Mouse (Mus musculus) spleen, postnatal 4 days (tissue): ENCODE data around the gene Vdac1.

Experiments
- DNase-seq, 2 experiments: peaks; one replicate each; pipeline ENCODE4 v3.0.0; 2022; ENCODE audit warnings: low spot score in 2 of 2

The Vdac1 gene

DNA sequence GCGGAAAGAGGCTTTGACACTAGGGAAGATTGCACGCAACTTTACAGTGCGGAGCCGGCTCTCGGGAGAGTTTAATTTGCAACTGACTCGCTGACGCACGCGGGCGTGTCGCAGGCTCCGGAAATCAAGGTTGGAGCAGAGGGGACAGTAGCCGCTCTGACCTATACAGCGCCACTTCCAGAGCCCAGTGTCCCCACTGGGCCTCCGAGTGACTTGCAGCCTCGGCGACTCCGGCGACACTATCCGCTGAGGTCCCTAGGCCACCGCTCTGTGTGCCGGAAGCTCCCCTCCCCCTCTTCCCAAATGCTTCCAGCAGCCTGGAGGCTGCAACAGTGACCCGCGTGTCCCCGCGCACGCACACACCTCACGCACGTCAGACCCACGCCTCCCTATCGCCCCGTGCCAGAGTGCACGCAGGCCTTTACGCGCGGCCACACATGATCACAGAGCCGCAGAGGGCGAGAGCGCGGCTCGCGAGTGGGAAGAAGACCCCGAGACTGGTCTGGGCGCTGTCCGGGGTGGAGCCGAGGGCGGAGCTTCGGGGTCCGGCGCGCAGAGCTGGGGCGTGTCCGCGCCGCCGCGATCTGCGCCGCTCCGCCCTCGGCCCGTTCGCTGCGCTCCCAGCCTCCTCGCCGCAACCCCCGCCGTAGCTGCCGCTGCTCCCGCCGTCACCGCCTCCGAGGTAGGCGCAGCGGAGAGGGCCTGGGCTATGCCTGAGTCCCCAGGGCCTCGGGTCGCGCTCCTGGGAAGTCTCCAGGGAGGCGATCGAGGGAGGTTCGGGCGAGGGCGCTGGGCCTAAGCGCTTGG lies at the start of gene Vdac1:
Gene Vdac1 (plus strand): TSS at position 390 of the 807 bp plus-strand sequence.
- peak; percentile 84 to 92 for DNase-seq

DNA sequence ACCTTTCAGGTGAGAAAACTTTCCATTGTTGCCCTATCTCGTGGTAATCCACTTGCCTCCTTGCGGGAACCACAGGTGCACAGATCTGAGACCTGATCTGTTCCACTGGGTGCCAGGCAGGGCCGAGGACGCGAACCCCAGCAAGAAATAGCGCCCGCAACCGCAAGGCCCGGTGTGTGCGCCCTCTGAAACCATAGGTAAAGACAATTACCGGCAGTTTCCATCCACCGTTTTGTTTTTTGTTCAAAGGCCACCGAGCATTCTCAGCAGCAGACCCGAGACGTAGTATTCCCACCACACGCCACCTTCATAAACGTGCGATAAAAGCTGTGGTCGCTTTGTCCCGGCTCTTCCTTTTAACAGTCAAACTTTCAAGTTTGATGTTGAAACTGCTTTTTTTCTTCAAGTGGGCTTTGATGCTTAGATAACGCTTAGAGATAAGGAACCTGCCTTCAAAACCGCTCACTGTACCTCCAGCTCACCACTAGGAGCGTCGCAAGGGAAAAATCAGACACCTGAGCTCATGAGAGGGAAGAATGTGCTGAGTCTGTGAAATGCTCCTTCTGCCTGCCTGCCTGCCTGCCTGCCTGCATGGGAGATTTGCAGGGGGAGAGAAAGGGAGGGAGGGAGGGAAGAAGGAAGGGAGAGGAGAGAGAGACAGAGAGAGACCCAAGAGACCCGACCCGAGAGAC lies 46.4 kb upstream of the Vdac1 start:
- DNase-seq: no peak

DNA sequence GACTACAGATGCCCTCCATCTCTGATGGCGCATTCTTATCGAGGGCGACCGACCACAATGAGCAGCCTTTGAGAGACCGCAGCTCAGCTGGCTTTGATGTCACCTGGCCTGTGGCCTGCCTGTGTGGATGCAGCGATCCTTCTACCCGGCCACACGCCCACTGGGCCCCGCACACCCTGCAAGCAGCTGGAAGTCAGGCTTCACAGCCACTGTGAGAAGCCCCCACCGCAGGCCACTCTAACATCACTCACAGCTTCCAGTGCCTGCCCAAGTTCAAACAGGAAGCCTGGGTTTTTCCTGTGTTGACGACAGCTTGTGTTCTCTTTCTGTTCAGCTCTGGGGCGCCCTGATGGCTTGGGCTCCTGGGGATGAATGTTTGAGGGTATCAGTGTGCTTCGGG lies 42.2 kb upstream of the Vdac1 start:
- no peak for DNase-seq

DNA sequence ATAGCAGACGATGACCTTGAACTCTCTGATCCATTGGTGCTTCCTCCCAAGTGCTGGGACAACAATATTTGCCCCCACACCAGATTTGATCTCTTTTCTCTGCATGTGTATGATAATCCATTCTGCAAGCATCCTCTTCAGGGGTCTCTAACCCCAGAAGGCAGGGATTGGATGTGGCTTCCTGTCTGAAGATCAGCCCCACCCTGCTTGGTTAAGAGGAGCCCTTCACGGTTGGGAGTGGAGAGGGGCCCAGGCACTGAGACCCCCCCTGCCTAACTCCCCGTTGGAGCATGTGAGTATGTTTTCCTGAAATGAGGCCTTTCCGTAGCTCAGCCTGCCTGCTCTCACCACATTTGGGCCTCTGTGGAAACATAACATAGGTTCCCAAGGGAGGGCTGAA lies 41.0 kb upstream of the Vdac1 start:
- DNase-seq: no peak

DNA sequence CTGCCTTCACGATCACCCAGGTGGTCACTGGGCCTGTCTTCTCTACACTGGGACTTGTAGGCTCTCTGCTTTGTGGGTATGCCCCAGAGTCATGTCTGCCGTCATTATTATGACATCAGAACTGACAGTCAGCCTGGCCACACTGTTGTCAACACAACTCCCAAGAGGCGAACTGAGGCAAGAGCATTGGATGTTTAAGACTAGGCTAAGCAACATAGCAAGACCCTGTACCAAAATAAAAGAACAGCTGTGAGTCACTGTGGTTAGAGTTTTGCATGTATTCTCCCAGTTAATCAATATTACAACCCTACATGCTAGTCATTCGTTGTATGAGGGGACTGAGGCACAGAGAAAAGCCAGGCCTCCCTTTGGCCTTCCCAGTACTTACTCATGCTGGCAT lies 40.1 kb upstream of the Vdac1 start:
- DNase-seq: no peak

DNA sequence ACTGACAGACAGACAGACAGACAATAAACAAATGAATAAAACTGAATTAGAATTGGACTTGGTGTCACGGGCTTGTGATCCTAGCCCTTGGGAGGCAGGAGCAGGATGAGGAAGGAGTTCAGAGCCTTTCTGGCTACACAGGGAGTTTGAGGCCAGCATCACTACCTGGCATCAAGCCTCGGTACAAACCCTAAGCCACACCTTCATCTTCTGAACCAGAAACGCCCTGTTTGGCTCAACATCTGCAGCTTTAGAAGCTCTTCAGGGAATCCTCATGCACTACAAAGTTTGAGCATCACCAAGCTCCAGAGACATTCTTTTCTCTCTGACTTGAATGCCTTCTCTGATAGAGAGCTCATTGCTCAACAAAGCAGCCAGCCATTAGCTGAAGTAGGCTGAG lies 39.1 kb upstream of the Vdac1 start:
- no peak for DNase-seq

DNA sequence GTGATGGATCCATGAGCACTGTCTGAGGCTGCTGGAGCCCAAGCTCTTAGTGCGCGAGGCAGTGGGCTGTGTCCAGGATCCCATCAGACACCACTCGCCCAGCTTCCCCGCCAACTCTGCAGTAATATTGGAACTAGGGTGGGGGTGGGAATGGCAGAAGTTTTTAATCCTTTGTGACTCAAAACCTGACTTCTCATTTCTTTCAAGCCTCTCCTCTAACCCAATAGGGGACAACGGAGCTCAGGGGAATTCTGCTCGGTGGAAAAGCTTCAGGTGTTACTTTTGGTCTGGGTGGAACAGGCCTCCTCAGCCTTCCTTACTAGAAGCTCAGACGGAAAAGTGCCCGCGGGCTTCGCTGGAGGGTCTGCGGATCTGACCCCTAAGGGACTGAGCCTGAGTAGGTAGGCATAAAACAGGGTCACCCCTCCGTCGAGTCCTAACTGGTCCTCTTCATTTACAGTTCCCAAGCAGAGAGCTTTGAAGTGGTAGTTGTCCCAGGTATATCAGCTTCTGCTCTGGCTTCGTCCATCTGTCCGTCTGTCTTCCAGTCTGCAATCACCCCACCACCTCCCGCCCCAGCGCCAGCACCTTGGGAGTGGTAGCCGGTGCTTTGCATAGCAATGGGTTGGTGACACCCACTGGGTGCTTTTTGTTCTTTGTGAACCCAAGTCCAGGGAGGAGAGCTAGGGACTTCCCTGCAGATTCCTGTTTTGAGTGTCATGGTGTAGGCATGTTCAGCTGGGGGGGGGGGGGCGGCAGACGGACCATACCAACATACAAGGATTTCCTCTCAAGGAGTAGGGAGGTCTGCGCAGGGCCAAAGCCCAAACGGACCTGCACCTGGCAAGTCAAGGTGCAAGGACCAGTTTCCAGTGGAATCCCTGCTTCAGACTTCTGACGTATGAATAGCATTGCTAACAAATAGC lies 36.0 kb upstream of the Vdac1 start:
- no peak for DNase-seq

DNA sequence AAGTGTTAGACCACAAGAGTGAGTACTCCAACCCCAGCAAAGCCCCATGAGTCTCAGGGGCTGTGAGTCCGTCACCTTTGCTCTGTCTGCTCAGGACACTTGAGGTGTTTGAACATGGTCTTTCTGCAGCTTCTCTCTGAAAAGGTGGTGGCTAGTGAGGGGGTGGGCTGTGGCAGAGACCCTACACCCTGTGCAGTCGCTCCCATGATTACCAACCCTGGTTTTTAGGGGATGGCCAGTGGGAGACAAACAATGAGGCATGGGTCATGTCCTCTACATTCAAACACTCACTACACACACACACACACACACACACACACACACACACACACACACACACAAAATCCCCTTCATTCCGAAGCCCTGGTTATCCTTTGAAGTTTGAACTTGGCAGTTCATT lies 33.3 kb upstream of the Vdac1 start:
- DNase-seq: no peak

DNA sequence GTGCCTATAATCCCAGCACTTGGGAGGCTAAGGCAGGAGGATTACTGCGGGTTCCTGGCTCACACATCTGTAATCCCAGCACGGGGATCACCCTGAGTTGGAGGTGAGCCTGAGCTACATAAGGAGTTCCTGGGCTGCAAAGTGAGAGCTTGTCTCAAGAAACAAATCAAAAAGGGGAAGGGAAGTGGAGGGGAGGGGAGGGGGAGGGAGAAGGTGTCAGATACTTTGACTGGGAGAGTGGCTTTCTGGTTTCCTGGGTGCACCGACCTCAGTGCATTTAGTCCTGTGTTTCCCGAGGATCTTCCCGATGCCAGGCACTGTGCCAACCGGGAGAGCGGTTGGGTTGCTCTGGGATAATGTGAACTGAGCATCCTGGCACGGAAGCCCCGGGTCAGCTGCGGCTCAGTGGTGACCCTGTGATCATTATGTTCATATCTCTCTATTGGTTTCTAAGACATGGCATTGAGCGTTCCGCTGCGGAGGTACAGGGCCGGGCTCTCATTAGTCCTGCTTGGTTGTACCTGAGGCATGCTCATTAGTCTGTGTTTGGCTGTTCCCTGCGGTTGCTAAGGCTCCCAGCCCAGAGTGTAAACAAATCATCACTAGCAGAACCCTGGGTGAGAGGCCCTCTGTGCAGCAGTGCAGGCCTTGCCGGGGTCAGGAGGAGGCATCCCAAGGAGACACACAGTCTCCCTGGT lies 28.1 kb upstream of the Vdac1 start:
- DNase-seq: no peak

DNA sequence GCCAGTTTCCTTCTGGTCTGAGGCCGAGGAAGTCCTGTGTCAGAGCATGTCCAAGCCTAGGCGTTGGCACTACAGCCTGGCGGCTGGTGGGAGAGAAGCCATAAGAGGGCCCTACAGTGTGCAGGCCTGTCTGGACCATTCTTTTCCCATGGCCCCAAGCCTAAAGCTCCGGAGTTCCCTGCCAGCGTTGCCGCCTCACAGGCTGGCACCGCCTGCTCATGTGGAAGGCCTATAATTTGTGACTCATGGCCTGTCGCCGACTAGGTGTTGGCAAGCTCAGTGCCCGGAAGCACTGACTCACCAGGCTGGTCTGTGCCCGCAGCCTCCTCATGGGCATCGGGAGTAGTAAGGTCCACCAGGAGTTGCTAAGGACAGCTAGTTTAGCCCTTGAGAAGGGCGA lies 27.0 kb upstream of the Vdac1 start:
- no peak for DNase-seq

DNA sequence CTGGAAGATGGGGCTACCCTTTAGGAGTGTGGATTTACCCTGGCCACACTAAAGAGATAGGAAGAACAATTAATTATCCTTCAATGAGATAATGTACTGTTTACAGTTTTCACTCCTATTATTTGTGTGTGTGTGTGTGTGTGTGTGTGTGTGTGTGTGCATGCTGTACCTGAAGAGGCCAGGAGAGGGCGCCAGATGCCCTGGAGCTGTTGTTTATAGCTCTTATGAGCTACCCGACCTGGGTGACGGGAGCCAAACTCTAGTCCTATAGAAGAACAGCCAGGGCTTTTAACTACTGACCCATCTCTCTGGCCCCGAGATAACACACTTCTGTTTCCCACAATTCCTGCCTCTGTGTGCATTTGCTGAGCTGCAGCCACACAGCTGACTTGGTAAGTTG lies 25.4 kb upstream of the Vdac1 start:
- no peak for DNase-seq

DNA sequence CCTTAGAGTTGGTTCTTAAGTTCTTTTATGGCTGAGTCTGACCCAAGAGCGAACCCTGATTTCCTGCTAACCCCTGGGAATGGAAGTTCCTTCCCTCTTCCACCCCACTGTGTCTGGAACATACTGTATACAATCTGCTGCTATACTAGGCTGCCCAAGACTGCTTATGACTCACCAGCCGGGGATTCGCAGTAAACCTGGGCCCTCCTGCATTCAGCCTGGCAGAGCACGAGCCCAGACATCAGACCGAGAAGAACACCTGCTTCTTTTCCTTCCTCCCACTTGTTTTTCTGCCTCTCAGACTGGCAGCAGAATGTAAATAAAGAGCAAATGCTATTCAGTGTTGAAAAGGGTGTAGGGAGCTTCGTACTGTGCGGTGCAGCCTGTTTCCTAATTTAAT lies 24.7 kb upstream of the Vdac1 start:
- no peak for DNase-seq

DNA sequence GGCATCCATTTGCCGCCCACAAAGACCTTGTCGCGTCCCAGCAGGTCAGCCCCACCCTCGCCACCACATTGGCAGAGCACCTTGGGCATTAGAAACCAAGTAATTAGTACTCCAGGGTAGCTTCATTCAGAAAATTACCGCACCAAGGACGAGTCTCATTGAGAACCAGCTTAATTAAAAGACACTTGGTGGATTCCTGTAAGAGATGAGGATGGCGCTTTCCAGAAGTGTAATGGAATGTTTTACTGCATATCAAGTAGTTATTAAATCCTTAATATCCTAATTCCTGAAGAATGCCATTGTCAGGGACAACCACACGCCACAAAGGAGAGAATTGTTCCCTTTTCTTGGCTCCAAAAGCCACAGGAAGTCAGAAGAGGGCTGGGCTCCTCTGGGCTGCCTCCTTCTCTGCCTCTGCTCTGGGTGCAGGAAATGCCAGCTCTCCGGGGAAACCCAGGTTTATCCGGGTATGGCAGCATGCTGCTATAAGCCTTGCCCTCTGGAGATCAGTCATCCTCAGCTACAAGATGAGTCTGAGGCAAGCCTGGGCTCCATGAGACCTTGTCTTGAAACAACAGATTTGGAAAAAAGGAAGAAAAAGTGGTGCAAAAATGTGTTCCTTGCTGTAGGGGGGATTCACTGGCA lies 22.9 kb upstream of the Vdac1 start:
- DNase-seq: no peak

DNA sequence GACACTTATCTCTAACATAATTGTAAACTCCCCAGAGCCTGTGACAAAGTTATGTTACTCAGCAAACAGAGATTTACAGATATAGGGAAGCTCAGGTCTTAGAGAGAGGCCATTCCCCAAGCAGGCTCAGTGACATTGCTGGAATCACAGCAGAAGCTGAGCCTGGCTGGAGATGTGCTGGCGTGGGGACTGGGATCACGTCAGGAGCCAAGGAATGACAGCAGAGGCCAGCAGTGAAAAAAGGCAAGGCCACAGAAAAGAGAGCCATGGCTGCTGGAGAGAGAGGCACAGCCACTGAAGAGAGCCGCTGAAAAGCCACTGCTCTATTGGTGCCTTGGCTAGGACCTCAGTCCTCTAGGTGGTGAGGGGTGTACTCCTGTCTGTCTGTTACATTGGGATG lies 22.3 kb upstream of the Vdac1 start:
- DNase-seq: no peak

DNA sequence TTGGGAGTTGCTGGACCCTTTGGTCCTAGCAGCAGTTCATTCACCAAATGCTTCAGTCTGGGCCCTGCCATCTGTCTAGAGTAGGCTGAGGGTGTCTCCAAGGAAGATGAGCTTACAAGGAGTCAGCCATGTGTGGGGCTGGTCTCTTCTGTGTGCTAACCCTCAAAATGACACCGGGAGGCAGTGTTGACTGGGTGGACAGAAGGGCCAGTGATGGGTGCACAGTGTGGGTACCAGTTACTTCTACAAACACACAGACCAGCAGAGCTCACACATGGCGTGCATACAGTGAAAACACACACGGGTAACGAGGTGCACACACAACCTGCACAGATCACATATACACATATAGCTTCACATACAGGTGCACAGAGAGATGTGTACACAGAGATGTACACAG lies 21.6 kb upstream of the Vdac1 start:
- no peak for DNase-seq

DNA sequence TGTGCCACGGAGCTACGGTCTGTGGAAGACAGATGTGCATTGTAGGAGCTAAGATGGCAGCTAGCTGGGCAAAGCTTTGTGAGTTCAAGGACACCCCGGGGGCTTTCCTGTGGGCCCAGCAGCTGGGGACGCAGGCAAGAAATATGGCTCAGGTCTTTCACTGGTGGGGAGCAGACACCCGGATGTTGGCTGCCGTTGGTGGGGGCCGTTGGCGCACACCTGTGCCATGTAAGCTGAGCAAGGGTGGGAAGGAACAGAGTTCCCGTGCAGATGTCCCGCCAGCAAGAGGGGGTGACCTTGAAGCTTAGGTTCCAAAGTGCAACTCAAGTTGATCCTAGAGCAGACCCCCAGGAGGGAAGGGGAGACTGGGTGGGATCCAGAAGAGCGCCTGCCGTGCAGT lies 21.1 kb upstream of the Vdac1 start:
- no peak for DNase-seq

DNA sequence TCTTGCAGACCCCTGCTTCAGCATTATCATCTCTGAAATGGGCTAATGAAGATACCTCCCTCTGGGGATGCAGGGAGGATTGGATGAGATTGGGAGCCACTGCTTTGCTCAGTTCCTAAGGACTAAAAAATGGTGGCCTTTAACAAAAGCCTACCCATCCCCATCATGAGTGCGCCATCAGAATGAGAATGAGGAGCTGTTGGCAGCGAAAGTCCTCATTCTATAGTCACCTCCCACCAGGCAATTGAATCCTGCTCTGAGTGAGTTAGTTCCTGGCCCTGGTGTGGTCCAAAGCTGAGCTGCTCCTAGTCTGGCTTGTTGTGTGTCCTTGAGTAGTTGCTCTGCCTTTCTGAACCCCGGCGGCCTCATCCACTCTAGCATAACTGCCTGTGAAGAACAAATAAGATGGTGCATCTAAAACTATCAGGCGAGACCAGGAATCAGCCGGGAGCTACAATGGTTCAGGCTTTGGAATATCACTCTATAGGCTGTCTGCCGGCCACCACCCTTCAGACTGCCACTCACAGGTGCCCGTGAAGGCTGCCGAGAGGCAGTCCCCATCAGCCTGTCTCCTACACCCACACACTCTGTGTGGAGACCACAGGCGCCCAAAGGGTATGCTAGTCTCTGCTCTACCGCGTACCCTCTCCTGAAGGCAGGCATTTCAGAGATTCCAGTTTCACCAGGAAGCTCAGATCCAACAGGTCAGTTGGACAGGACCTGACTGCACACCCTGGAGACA lies 20.4 kb upstream of the Vdac1 start:
- DNase-seq: no peak

DNA sequence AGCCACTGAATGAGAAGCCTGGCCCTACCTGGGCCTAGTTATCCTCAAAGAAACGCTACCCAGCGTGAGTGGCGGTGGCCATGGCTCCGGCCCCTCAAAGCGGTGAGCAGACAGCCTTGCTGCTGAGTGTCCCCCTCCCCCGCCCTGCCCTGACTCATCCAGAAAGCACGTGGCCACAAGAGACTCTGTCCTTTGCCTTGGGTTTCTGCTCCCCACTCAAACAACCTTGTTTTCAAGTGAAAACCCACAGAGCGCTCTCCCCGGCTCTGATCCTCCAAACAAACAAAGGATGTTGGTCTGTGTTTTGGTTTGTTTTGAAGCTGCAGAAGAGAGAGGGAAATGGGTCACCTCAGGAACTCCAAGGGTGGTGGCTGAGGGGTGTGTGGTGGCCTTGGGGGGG lies 19.7 kb upstream of the Vdac1 start:
- DNase-seq: no peak

DNA sequence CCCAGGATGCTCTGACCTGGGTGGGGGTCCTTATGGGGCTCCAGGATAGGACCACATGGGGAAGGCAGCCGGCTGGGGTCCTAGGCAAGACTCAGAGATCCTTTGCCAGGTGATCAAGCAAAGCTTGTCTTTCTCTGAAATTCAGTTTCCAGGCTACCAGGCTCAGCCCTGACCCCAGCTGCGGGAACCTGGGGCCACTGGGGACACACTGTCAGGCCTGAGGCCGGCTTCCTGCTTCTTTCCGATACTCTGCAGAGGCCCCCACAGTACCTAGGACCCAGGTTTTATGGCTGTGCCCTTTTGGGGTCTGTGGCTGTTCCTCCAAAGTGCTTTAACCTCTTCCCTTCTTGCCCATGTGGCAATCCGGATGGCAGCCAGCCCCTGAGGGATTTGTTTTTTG lies 19.2 kb upstream of the Vdac1 start:
- no peak for DNase-seq

DNA sequence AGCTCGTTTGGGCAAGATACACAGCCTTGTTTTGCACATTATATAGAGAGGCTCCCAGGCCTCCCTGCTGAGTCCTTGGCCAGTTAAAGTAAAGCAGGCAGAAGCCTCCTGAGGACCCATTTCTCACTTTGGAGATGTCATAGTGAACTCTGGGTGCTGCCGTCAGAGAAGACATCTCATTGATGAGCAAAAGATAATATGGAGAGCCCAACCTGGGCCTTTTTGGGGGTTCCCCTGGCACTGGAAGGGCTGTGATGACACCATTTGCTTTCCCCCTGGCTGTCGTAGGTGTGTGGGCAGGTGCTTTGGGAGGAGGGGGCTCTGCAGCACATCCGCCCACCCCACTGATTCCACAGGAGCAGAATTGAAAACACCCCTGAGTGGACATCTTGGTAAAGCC lies 18.4 kb upstream of the Vdac1 start:
- no peak for DNase-seq

DNA sequence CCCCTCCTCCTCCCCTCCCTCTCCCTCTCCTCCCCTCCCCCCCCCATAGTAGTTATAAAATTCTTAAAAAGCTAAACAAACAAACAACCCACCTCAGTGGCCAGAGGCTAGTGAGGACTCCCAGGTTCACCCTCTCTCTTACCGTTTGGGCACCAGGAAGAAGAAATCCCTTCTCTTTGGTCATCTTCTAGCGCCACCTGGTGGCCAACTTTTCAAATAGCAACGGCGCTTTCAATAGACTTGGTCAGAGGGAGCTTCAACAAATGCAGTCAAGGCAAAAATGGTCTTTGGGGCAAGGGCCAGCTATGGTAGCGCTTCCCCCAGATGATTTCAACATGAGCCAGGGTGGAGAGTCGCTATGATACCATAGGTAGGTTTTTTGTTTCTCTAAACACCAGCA lies 17.5 kb upstream of the Vdac1 start:
- DNase-seq: peak; percentile 74 to 92
